Mouse (Mus musculus) hindbrain, embryonic 14.5 days (tissue): Measurements from ENCODE around the gene Slc45a3. TPM values are rescaled to one million over a fixed set of nuclear protein-coding genes. Genes with fewer than 3 reads are reported as not detected.

Source experiments
- ATAC-seq: fragments of 200-750 bp; cut with Nextera tagmentation; 2 replicates; pipeline ENCODE4 v1.8.0; 2017; ENCODE audit warnings: moderate number of reproducible peaks, mild to moderate bottlenecking, moderate TSS enrichment, moderate library complexity; ENCODE audit not compliant: low FRiP score
- DNase-seq: peaks from one replicate; pipeline ENCODE4 v3.0.0-alpha.2; 2015; ENCODE audit warnings: low spot score
- H3K27ac ChIP-seq: fragments of 300-500 bp; sonication (generic); 2 replicates; pipeline ENCODE4 v1.5.1; 2014; ENCODE audit warnings: mild to moderate bottlenecking, moderate library complexity
- H3K27me3 ChIP-seq: fragments of 300-500 bp; sonication (generic); 2 replicates; pipeline ENCODE4 v1.6.1; 2014; ENCODE audit warnings: mild to moderate bottlenecking, low read length, mixed read lengths; ENCODE audit not compliant: control insufficient read depth, insufficient read depth
- H3K36me3 ChIP-seq: fragments of 300-500 bp; sonication (generic); replicated peaks from 2 replicates; pipeline ENCODE4 v1.6.1; 2014; ENCODE audit not compliant: control insufficient read depth, insufficient read depth
- H3K4me1 ChIP-seq: fragments of 300-500 bp; sonication (generic); replicated peaks from 2 replicates; pipeline ENCODE4 v1.6.1; 2014; ENCODE audit warnings: antibody characterized with exemption, low read length, mixed read lengths; ENCODE audit not compliant: control insufficient read depth, insufficient read depth
- H3K4me2 ChIP-seq: fragments of 300-500 bp; sonication (generic); replicated peaks from 2 replicates; pipeline ENCODE4 v1.6.1; 2014; ENCODE audit warnings: mild to moderate bottlenecking, moderate library complexity
- H3K4me3 ChIP-seq: fragments of 300-500 bp; sonication (generic); replicated peaks from 2 replicates; pipeline ENCODE4 v1.5.1; 2014; ENCODE audit warnings: mild to moderate bottlenecking, low read length
- H3K9ac ChIP-seq: fragments of 300-500 bp; sonication (generic); 2 replicates; pipeline ENCODE4 v1.6.1; 2014
- H3K9me3 ChIP-seq: fragments of 300-500 bp; sonication (generic); 2 replicates; pipeline ENCODE4 v1.6.1; 2016; ENCODE audit warnings: low read length; ENCODE audit not compliant: control insufficient read depth
- WGBS: fragments of 180-500 bp; shearing (Covaris S2); extraction: QIAGEN DNeasy Blood & Tissue Kit; methylation state at CpG from one replicate; pipeline ENCODE4 v1.1.7; 2014; 5-methylcytosine and 5-hydroxymethylcytosine counted together
- polyA plus RNA-seq: library from polyadenylated mRNA; unstranded; fragments of >200 nt; fragmentation: Nextera tagmentation; extraction: Ambion mirVana; gene quantifications from 2 replicates; pipeline ENCODE4 v1.2.1, GENCODE M21; 2014

Gene Slc45a3
- polyA plus RNA-seq, 1 experiment from 2014 or later: 0.82 TPM

- Histone ChIP-seq H3K27ac (no peak overlapping the region), H3K4me2 (no peak overlapping the region), H3K9ac (no peak overlapping the region), H3K9me3 (no peaks in the 10 kb centered on the region), H3K4me3 (no peak overlapping the region), H3K4me1 (no peaks in the 10 kb centered on the region), H3K27me3 (no peaks in the 10 kb centered on the region), H3K36me3 (peaks cover 64% of the 10 kb centered on the region)
- no peak for ATAC-seq
- WGBS: 93% methylated on average over 5 of the region's 5 CpGs
- no peak for DNase-seq
Observed at GRCm38 (mm10) chr1:132027978-132028377, 65.2 kb downstream of the Slc45a3 start.

GRCm38 (mm10) chr1:132028413-132028812 is 65.6 kb downstream of the Slc45a3 start:
- no peak for DNase-seq
- H3K9me3 ChIP-seq: no peaks in the 10 kb centered on the region
- no peak overlapping the region for H3K27ac ChIP-seq
- ATAC-seq: no peak
- no peak overlapping the region for H3K9ac ChIP-seq
- WGBS: 90% methylated on average over 9 of the region's 9 CpGs
- H3K36me3 ChIP-seq: peaks cover 64% of the 10 kb centered on the region
- no peak overlapping the region for H3K4me3 ChIP-seq
- no peaks in the 10 kb centered on the region for H3K27me3 ChIP-seq
- no peak overlapping the region for H3K4me2 ChIP-seq
- no peaks in the 10 kb centered on the region for H3K4me1 ChIP-seq

- Histone ChIP-seq H3K4me2 (no peak overlapping the region), H3K9ac (no peak overlapping the region), H3K27ac (no peak overlapping the region), H3K4me1 (no peaks in the 10 kb centered on the region), H3K36me3 (peaks cover 55% of the 10 kb centered on the region), H3K27me3 (no peaks in the 10 kb centered on the region), H3K9me3 (no peaks in the 10 kb centered on the region), H3K4me3 (no peak overlapping the region)
- 80% methylated on average over 2 of the region's 2 CpGs for WGBS
- no peak for ATAC-seq
- no peak for DNase-seq
Observed at GRCm38 (mm10) chr1:132030574-132030973, 67.8 kb downstream of the Slc45a3 start.

GRCm38 (mm10) chr1:132032172-132032571 is 69.4 kb downstream of the Slc45a3 start:
- DNase-seq (no peak), ATAC-seq (no peak)
- Histone ChIP-seq H3K27me3 (no peaks in the 10 kb centered on the region), H3K4me1 (no peaks in the 10 kb centered on the region), H3K36me3 (peaks cover 45% of the 10 kb centered on the region), H3K4me2 (no peak overlapping the region), H3K9ac (no peak overlapping the region), H3K9me3 (no peaks in the 10 kb centered on the region), H3K27ac (no peak overlapping the region), H3K4me3 (no peak overlapping the region)
- WGBS: 94% methylated on average over 7 of the region's 7 CpGs

Other genes with a start within 250 kb of the Slc45a3 start
- 0.05 and 0.07 TPM in 2 replicates for gene Slc26a9, start 218.9 kb upstream of the Slc45a3 start, polyA plus RNA-seq
- gene Pm20d1, start 165.6 kb upstream of the Slc45a3 start, polyA plus RNA-seq: 0.50 and 0.71 TPM in 2 replicates
- gene Slc41a1, start 135.5 kb upstream of the Slc45a3 start, polyA plus RNA-seq: 14.3 and 17.3 TPM in 2 replicates
- gene Rab29, start 95.7 kb upstream of the Slc45a3 start, polyA plus RNA-seq: 6.9 and 7.0 TPM in 2 replicates
- 34.6 and 38.4 TPM in 2 replicates for gene Nucks1, start 52.4 kb upstream of the Slc45a3 start, polyA plus RNA-seq
- gene Elk4, start 44.6 kb downstream of the Slc45a3 start, polyA plus RNA-seq: 13.1 and 14.1 TPM in 2 replicates
- 9.7 and 10.4 TPM in 2 replicates for gene Mfsd4a, start 105.1 kb downstream of the Slc45a3 start, polyA plus RNA-seq
- 0.37 and 0.63 TPM in 2 replicates for gene Cdk18, start 176.7 kb downstream of the Slc45a3 start, polyA plus RNA-seq
- gene Lemd1, start 228.5 kb downstream of the Slc45a3 start, polyA plus RNA-seq: 15.9 and 22.1 TPM in 2 replicates
- gene AC124108.1, start 228.5 kb downstream of the Slc45a3 start, polyA plus RNA-seq: 3.6 and 3.8 TPM in 2 replicates